Mouse (Mus musculus) kidney, postnatal 25 days (tissue): Measurements from ENCODE around the gene Btaf1.
A peak's percentile ranks its signal among the peaks of the same experiment; 100 is the strongest.

Experiments used
- DNase-seq, 2 experiments: peaks; one replicate each; pipeline ENCODE4 v3.0.0; 2021; ENCODE audit warnings: mixed read lengths in 2 of 2

Gene Btaf1

DNA sequence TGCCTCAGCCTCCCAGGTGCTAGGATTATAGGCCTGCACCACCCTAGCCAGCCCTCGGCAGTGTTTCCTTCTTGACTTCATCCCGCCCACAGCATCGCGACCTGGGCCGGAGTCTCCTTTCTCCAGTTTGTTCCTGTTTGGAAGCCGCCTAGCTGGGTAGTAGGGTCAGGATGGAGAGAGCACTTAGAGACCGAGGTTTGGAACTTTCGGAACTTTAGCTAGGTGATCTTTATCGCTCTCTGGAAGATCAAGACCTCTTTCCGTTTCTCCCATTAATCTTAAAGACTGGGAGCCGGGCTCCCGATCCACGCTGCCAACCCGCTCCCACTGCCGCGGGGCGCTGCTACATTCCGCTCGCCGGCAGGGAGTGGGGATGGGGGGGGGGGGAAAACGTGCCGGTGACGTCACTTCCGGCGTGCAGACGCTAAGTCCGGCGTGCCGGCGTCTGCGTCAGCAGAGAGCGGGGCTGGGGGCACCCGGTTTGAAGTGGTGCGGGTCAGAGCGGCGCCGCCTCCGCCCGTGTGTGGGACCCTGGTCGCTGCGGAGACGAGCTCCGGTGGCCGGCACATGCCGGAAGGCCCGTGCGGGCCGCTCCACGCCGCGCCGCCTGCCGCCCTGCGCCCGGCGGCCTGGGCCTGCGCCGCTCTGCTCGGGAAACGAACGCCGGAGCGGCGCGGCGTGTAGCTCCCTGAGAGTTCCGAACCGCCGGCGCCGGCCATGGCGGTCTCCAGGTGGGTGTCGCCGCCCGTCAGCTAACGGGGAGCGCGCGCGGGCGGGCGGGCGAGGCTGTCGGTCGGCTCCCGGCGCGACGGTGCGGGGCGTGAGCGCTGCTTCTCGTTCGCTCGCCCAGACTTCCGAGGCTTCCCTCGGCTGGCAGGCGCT is at the start of gene Btaf1:
Gene Btaf1, plus strand, starts transcription at position 409 of the 882 bp plus-strand sequence.
- DNase-seq = peak; percentile 82 to 94

DNA sequence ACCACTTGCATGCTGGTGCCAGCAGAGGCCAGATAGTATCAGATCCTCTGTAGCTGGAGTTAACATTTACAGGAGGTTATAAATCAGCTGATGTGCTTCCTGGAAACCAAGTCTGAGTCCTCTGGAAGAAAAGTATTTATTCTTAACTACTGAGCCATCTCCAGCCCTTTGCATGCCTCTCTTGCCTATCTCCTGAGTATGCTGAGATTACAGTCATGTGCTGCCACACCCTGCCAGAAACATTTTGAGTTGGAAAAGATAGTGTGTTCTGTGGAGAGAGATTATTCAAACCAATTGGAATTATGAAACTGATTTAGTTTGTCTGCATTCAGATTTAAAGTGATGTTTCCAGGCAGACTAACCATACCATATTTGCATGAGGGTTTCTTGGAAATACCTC is 48.5 kb upstream of the Btaf1 start:
- DNase-seq = no peak

DNA sequence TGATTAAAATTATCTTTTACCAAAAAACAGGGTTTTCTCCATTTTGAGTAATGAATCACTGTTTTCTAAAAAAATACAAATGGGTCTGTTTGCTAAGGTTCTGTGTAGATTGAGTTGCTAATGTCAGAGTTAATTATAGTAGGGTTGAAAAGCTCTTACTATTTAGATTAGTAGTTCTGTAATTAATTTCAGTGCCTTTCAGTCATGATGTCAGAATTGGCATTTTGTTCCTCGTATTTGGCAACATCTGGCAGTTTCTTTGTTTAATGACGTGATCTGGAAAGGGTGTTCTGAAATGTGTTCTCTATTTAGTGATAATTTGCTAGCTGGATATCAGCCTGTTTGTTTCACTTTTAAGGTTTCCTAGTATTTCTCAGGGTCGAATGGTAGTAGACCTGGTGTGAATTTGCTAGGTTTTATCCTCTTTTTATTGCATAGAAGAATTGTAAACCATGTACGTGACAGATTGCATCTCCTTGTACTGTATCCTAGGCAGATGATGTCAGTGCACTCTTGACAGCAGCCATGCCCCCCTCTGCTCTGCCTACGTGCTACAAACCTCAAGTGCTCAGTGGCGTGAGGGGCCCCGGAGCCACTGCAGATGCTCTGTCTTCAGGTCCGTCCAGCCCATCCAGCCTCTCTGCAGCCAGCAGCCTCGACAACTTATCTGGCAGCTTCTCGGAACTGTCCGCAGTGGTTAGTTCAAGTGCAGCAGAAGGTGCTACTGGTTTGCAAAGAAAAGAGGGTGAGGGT is 47.0 kb upstream of the Btaf1 start:
- DNase-seq = no peak

- peak in 1 of 2 experiments; percentile 53 for DNase-seq
These were observed 42.8 kb upstream of the Btaf1 start for GRCm38 (mm10) chr19:36883119-36883518.

GRCm38 (mm10) chr19:36886316-36886715 is 39.6 kb upstream of the Btaf1 start:
- DNase-seq = no peak

DNA sequence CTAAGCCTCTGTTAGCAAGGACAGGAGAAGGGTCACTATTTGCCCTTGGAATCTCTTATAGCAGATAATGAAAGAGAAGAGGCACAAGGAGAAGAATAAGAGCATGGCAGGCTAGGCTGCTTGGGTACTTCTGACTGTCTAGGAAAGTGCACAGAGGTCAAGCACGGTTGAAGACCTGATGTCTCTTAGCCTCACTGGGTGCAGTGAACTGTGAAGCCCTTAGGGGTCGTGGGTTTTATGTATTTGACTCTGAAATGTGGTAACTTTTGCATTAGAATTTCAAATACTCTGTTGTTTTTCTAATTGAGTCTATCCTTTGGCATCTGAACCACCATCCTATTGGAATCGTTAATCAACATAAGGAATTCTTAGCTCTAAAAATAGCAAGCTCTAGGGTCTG is 38.2 kb upstream of the Btaf1 start:
- DNase-seq = no peak

GRCm38 (mm10) chr19:36891746-36892145 is 34.1 kb upstream of the Btaf1 start:
- DNase-seq = no peak

GRCm38 (mm10) chr19:36896791-36897569 is 28.9 kb upstream of the Btaf1 start:
- no peak for DNase-seq

DNA sequence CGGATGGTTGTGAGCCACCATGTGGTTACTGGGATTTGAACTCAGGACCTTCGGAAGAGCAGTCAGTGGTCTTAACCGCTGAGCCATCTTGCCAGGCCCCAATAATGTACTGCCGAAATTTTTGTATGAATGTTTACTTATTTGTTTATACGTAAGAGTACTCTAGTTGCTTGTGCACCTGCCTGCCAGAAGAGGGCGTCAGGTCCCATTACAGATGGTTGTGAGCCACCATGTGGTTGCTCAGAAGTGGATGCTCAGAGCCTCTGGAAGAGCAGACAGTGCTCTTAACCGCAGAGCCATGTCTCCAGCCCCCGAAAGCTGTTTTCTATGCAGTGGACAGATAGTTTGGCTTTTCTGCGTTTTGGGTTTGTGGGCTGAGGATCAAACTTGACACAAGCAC is 28.1 kb upstream of the Btaf1 start:
- DNase-seq = peak; percentile 32 to 53

GRCm38 (mm10) chr19:36903377-36903776 is 22.5 kb upstream of the Btaf1 start:
- DNase-seq = no peak

DNA sequence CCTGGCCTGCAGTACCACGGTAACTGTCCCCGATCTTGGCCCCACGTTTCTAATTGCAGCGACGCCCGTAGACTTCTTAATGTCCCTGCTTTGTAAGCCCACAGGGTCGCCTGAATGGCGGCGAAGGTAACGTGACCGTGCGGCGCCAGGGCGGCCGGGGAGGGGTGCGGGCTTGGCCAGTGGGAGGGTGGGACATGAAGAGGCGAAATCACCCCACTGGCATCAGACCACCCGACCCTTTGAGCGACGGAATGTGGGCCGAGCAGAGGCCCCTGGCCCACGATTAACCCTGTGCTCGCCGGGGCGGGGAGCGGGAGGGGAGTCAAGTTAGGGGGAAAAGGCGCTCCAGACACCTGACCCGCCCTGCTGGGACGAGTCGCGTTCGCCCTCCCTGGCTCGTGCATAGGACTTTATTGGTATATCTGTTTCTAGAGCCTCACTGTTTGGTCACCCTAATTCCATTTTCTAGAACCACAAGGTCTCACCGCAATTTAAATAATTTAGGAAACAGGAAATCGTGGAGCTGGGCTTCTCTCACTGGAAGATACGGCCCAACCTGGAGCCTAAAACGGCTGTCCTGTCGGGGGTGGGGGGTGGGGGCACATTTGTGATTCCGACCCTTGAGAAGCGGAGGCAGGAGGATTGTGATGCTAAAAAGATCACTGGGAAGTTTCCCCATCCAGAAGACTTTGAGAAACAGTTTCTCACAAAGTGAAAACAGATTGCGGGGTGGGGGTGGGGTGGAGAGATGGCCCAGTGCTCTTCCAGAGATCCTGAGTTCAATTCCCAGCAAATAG is 21.5 kb upstream of the Btaf1 start:
- peak; percentile 6 to 44 for DNase-seq

DNA sequence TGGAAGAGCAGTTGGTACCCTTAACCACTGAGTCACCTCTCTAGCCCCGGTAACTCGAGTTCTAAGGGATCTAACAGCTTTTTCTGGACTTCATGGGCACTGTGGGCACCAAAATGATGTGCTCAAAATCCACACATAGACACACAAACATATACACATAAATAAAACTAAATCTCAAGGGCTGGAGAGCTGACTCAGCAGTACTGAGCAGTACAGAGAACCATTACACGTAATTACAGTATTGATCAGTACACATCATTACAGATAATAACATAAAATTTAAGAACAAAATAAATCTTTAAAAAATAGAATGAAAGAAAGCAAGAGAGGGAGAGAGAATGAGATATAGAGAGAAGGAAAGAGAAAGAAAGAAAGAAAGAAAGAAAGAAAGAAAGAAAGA is 16.7 kb upstream of the Btaf1 start:
- DNase-seq = no peak

DNA sequence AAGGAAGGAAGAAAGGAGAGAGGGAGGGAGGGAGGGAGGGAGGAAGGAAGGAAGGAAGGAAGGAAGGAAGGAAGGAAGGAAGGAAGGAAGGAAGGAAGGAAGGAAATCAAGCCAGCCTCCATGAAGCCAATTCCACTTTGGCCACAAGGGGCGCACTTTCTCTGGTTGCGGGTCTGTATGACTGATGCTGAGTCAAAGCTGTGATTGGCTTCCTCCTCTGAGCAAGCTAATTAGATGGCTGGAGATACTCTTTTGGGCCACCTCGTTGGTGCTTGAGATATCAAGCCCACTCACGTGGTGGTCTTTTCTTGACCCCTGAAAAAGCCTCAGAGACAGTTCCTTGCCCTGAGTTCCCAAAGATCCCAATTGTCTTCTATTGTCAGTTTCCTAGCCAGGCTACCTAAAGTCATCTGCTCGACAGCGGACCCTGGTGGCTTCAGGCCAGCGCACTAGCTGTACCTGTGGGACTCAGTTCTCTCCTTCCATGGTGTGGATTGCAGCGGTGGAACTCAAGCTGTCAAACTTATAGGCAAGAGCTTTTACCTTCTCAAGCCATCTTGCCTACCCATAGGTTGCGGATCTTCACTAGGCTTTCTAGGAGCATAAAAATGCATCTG is 16.1 kb upstream of the Btaf1 start:
- DNase-seq = peak; percentile 74 to 81

DNA sequence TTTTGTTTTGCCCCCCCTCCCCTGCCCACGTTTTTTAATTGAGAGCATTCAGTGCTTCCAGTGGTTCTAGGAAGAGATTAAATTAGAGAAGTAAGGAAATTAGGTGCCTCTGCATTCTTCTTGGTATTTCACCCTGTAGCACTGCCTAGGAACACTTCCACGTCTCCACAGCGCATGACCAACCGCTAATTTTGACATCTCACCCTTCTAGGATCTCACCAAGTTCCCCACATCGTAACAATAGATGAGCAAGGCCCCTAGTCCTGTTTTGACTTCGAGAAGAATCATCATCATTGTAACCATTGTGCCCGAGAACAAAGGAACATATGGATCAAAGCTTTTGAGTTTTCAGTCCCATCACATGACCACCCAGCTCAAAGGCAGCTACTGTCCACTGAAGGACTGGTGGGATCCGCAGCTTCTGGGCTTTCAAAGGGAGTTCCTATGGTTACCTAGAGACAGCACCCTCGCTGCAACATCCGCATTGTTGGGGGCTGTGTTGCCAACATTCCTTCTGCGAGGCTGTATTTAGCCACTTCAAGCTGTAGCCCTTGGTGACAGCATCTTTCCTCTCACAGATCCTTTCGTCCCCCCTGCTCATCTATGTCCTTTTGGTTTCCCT is 15.3 kb upstream of the Btaf1 start:
- no peak for DNase-seq

DNA sequence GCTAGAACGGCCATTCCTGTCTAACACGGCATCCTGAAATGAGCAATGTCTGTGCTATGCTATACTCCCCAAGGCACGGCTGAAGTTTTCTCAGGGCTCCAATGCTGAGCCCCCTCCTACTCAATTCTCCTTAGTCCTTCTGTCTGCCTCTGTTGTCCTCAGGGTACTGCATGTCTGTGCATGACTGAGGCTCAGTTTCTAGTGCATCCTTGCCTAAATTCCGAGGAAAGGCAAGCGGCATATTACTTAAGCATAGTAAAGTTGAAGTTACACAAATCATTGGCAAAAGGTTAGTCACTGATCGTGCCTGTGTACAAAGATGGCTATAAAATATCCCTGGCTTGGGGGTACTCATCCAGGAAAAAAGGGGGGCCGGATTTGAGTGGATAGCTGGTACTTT is 12.8 kb upstream of the Btaf1 start:
- no peak for DNase-seq

DNA sequence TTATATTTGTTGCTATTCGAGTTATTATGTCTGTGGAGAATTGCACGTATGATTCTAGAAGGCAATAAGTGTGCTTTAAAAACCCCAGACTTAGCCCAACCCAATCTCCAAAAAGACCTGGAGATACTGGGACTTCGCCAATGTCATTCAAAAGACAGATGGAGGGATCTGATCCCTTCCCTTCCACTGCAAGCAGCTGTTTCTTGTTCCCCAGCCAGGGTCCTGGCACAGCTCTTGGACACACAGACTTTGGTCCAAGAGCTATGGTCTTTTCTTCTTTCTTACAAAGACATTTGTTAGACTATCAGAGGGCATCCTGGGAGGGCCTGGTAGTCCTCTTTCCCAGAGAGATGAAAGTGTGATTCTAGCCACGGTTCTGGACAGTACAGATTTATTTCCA is 9.7 kb upstream of the Btaf1 start:
- no peak for DNase-seq

DNA sequence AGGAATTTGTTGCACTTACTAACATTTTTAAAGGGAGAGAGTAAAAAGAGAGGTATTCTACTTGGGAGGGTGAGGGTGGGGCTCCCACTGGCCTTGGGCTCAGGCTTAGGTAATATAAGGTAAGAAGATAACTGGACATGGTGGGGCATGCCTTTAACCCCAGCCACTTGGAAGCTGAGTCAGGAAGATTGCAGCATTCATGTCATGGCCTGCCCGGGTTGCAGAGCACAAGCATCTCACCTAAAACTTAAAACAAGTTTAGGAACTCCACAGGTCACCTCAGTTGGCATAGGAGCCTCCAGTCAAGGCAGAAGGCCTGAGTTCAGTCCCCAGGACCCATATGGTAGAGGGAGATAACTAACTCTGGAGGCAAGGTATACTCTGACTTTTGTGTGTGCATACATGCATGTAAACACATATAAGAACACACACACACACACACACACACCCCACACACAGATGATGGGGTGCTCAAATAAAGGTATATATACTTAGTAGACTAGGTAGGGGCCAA is 8.9 kb upstream of the Btaf1 start:
- no peak for DNase-seq

GRCm38 (mm10) chr19:36918441-36919301 is 7.2 kb upstream of the Btaf1 start:
- DNase-seq = peak; percentile 79 to 89

DNA sequence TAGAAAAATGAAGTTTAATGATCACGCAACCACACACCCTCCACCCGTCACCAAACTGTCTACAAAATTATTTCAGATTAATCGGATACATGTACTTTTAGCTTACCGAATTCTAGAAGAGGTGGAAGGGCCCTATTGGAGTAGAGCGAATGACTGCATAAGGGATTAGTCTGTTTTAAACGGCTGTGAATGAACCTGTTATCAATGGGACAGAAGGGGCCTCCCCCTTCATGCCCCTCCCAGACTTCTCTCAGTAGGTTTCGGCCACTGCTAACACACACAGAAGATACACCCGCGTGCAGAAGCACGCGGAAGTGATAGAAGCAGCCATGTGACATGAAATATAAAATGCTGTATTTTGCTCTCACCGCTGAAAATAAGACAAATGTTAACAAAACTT is 6.4 kb upstream of the Btaf1 start, which contains the start of gene Fgfbp3:
Gene Fgfbp3, minus strand, starts transcription at position 150 of the 400 bp plus-strand sequence.
- no peak for DNase-seq

DNA sequence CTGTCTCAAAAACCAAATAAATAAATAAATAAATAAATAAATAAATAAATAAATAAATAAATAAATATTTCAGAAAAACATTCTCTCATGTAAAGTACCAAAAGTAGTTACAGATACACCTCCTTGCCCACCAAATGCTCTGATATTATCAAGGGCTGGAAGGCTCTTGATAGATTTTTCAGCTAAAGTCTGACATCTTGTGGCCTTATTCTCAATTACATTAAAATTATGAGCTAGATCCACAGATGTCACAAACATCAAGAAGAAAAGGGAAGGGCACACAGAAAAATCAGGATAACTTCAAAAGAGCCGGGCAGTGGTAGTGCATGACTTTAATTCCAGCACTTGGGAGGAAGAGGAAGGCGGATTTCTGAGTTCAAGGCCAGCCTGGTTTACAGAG is 3.9 kb upstream of the Btaf1 start:
- DNase-seq = no peak
